Mouse (Mus musculus): ENCODE results near the gene Plcd3.

The Plcd3 gene

DNA sequence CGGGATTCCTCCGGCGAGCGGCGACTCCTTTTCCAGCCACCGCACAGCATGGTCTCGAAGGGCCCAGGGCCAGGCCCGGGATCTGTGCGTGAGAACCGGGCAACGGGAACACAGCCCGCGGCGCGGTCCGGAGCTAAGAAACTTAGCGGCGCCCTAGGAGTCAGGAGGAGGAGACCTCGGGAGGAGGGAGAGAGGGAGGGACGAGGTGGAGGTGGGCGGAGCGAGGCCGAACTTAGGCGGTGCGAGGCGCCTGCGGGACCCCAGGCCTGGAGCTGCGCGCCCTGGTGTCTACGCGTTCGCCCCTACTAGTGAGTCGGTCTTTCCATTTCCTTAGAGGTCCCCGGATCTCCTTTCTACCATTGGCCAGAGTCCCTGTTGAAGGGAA lies at the start of gene Plcd3, which contains the start of gene Acbd4:
Gene Plcd3, minus strand, starts transcription at position 178 of the 385 bp plus-strand sequence.
Gene Acbd4, plus strand, starts transcription at position 202 of the 385 bp plus-strand sequence.
- DNase-seq (ENCODE audit: low read depth in 1 of 2, low spot score in 2 of 2) = peak in 1 of 2 experiments; percentile 41

DNA sequence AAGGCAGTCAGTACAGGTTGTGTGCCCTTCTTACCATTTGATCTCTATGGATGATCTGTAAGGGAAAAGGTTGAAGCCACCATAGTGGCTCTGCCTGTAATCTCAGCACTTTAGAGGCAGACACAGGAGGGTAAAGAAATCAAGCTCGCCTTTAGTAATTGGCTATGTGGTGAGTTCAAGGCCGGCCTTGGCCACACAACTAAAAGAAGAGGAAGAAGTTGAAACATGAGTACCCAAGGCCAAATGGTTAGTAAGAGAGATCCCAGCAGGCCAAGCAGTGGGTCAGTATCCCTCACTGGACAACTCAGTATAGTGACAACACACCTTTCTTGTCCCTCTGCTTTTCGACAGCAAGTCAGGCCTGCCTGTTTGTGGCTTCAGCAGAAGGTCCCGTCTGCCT lies 48.3 kb upstream of the Plcd3 start:
- DNase-seq (ENCODE audit: low read depth in 1 of 2, low spot score in 2 of 2) = no peak

DNA sequence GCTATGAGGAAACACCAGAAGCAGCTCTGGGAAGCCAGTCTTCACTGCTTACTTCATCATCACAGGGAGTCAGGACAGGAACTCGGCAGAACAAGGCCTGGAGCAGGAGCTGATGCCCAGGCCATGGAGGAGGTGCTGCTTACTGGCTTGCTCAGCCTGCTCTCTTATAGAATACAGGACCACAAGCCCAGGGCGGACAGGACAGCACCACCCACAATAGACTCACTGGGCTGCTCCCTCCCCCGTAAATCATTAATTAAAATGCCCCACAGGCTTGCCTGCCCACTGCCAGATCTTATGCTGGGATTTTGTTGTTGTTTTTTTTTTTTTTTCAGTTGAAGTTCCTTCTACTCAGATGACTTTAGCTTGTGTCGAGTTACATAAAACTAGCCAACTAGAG lies 46.3 kb upstream of the Plcd3 start:
- DNase-seq (ENCODE audit: low read depth in 1 of 2, low spot score in 2 of 2) = no peak

GRCm38 (mm10) chr11:103146386-103146785 lies 44.9 kb upstream of the Plcd3 start:
- DNase-seq (ENCODE audit: low read depth in 1 of 2, low spot score in 2 of 2) = no peak

GRCm38 (mm10) chr11:103144309-103145285 lies 43.1 kb upstream of the Plcd3 start:
- DNase-seq (ENCODE audit: low read depth in 1 of 2, low spot score in 2 of 2) = no peak

GRCm38 (mm10) chr11:103142441-103143182 lies 41.2 kb upstream of the Plcd3 start:
- DNase-seq (ENCODE audit: low read depth in 1 of 2, low spot score in 2 of 2) = no peak

- DNase-seq (ENCODE audit: low read depth in 1 of 2, low spot score in 2 of 2) = no peak
These were observed 40.4 kb upstream of the Plcd3 start for GRCm38 (mm10) chr11:103141944-103142255.

DNA sequence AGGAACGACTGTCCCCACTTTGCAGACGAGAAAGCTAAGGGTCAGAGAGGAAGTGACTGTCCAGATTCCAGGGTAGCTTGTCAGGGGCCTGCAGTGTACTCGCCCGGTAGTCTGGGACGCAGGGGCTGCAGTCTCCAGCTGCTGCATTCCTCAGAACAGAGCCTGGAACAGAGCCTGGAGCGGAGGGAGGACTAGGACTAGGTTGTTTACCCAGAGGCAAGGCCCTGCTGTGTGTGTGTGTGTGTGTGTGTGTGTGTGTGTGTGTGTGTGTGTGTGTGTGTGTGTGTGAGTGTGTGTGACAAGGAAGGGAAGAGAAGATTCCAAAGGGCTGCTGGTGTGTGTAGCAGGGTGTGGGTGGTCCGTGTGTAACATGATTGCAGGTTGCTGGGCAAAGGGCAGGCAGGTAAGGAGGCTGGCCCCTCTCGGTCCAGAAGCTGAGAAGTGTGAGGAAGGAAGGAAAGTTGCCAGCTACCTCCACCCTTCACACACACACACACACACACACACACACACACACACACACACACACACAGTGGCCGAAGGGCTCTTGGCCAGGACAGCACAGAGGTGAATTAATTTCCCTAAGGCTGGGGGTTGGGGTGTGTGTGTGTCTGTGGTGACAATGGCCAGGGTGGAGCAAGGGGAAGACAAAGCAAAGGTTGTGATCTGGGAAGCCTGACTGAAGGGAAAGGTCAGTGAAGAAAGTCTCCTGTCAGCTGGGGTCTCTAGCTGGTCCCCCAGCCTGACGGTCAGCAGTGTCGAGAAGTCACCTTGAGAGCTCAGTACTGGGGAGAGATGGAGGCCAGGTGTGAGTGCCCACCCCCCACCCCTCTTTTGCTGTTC lies 39.9 kb upstream of the Plcd3 start:
- no peak for DNase-seq (ENCODE audit: low read depth in 1 of 2, low spot score in 2 of 2)

- DNase-seq (ENCODE audit: low read depth in 1 of 2, low spot score in 2 of 2) = no peak
These were observed 39.3 kb upstream of the Plcd3 start for GRCm38 (mm10) chr11:103140763-103141100.

DNA sequence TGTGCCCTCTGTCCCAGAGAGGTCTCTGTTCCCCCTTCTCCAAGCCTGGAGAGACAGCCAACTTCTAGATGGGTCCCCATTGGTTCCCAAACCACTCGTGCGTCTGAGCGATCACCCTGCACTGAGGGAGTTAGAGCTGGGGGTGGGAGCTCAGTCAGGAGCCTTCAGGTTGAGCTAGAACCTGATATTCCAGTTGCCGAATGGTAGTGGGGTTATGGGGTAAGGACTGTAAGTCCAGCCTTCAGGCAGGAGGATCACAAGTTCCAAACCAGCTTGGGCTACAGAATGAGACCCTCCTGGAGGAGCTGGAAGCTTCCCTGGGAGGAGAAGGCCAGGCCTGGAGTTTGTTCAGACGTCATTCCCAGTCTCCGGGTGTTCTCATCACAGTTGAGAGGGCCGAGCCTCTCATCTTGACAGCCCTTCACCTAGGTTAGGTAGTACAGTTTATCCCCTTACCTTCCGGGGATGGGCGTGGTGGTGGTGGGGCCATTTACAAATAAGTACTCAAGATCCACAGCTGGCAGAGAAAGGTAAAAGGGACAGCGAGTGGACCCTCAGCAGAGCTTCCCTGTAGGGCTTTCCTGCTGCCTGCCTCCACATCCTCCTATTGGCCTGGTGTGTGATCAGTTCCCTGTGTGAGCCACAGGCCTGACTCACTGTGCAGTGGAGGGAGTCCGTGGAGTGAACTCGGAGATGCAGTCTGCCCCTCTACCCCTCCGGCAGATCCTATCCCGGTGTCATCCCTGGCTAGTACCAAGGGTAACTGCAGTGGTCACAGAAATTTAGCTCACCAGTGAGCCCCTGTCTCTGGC lies 38.7 kb upstream of the Plcd3 start:
- DNase-seq (ENCODE audit: low read depth in 1 of 2, low spot score in 2 of 2) = no peak

GRCm38 (mm10) chr11:103136039-103136577 lies 34.6 kb upstream of the Plcd3 start:
- no peak for DNase-seq (ENCODE audit: low read depth in 1 of 2, low spot score in 2 of 2)

GRCm38 (mm10) chr11:103134221-103134620 lies 32.8 kb upstream of the Plcd3 start:
- DNase-seq (ENCODE audit: low read depth in 1 of 2, low spot score in 2 of 2) = no peak

GRCm38 (mm10) chr11:103133456-103134185 lies 32.2 kb upstream of the Plcd3 start:
- no peak for DNase-seq (ENCODE audit: low read depth in 1 of 2, low spot score in 2 of 2)

GRCm38 (mm10) chr11:103132576-103133455 lies 31.4 kb upstream of the Plcd3 start:
- peak; percentile 99 for DNase-seq (ENCODE audit: low read depth in 1 of 2, low spot score in 2 of 2)

DNA sequence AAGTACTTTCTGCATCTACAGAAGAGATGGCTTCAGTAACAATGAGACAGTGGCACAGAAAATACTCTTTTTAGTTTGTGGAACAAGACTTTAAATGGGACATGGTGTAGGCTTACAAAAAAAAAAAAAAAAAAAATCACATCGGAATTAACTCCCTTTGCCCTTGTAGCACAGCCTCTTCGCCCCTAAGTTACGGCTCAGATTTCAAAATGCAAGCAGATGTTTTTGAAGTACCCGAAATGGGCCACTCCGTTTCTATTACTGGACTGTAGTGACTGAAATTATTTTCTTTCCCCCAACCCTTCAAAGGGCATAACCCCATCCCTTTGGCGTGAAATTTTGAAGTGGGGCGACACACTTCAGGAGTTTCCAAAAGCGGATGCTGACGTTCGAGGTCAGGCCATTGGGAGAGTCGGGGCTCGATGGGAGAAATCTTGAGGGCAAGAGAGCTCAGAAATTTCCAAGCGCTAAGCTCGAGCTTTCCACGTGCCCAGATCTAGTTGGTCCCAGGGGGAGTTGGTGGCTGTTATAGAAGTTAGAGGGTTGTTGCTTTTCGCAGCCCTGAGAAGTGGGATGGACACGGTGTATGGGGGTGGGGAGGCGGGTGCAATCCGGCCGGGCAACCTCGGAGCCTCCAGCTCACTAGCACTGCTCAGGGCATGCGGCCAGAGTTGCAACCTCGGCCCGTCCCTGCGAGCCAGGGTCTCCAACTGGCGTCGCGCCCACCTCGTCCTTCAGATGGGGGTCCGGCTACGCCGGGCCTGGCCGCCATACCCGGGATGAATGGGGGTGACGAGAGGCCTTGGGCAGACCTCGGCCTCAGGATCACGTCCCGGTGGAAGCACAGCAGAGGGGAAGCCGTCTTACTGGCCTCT lies 30.5 kb upstream of the Plcd3 start, which contains the start of gene Hexim2:
Gene Hexim2, plus strand, starts transcription at position 729 of the 875 bp plus-strand sequence.
- DNase-seq (ENCODE audit: low read depth in 1 of 2, low spot score in 2 of 2) = peak in 1 of 2 experiments; percentile 18

- DNase-seq (ENCODE audit: low read depth in 1 of 2, low spot score in 2 of 2) = no peak
These were observed 18.9 kb upstream of the Plcd3 start for GRCm38 (mm10) chr11:103120315-103120714.

GRCm38 (mm10) chr11:103119609-103120008 lies 18.2 kb upstream of the Plcd3 start:
- DNase-seq (ENCODE audit: low read depth in 1 of 2, low spot score in 2 of 2) = no peak

All from monocyte, adult 2 months (primary cell).